Mouse (Mus musculus) layer of hippocampus, postnatal 14 days (tissue): ENCODE data around the gene Krtap5-4. TPM values are rescaled to one million over a fixed set of nuclear protein-coding genes. Genes with fewer than 3 reads are reported as not detected.
"Not testable (repeated sequence)": the region's sequence is repeated elsewhere in the genome, so short reads cannot be mapped to it uniquely, and the experiment has no call there.

Experiments
- DNase-seq, 2 experiments: peaks; one replicate each; pipeline ENCODE4 v3.0.0; 2021 to 2022; ENCODE audit warnings: low spot score in 2 of 2, mixed read lengths in 1 of 2
- long read RNA-seq, 2 experiments: library from polyadenylated mRNA; stranded (forward); transcript quantifications; one replicate each; pipeline ENCODE4 v2.0.0; 2021
- total RNA-seq, 2 experiments: library from RNA; stranded (reverse); gene quantifications; 2 replicates each; pipeline ENCODE4 v1.2.3; 2021

The Krtap5-4 gene
- total RNA-seq = not detected
- long read RNA-seq, experiment 1 = 0 reads
- long read RNA-seq, experiment 2 = 0 reads

- no peak for DNase-seq
Observed at GRCm38 (mm10) chr7:142303249-142303648, at the start of gene Krtap5-4. TSS of gene Krtap5-4 (plus strand) at chr7:142303549.

DNA sequence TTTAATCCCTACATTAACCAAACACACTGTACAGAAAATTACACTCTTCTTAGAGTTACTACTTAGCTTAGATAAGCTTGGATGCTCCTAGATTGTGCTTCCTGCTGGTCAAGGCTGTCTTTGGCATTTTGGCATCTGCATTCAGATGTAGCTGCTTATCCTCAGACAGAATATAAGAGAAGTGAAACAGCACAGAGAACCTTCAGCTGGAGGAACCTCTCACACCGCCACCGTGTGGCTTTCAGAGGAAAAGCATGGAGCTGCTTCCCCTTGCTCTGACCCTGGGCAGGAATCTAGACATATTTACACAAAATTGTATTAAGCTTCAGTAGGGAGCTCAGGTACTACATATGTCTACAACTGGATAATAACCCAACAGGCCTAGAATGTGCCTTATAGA is 47.8 kb upstream of the Krtap5-4 start:
- DNase-seq = peak; percentile 21

DNA sequence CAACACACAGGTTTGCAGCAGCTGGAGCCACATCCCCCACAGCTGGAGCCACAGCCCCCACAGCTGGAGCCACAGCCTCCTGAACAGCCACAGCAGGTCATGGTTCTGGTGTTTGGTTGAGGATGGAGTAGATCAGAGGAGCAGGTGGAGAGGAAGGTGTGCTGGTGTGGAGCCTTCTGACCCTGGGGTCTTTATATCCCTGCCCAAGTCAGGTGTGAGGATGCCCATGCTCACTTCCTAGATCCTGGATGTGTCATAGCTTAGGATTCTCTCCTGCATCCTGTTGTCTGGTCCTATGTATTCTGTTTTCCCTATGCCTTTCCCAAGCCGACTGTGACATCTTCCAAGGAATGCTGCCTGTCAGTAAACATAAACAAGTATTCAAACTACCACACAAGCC is 45.1 kb upstream of the Krtap5-4 start, which contains the start of gene Gm2431:
Gene Gm2431 (minus strand): TSS at position 101 of the 400 bp plus-strand sequence.
- DNase-seq = not testable (repeated sequence)

DNA sequence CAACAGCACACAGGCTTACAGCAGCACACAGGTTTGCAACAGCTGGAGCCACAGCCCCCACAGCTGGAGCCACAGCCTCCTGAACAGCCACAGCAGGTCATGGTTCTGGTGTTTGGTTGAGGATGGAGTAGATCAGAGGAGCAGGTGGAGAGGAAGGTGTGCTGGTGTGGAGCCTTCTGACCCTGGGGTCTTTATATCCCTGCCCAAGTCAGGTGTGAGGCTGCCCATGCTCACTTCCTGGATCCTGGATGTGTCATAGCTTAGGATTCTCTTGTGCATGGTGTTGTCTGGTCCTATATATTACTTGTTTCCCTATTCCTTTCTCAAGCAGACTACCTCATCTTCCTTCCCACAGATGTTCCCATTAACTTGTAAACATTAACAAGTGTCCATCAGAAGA is 29.1 kb upstream of the Krtap5-4 start, which contains the start of gene Gm4559:
Gene Gm4559 (minus strand): TSS at position 101 of the 400 bp plus-strand sequence.
- DNase-seq = not testable (repeated sequence)

- peak; percentile 58 to 67 for DNase-seq
Observed at GRCm38 (mm10) chr7:142278183-142278582, 25.2 kb upstream of the Krtap5-4 start.

GRCm38 (mm10) chr7:142279291-142279690 is 24.1 kb upstream of the Krtap5-4 start:
- not testable (repeated sequence) for DNase-seq

- DNase-seq = not testable (repeated sequence)
Observed at GRCm38 (mm10) chr7:142282847-142283246, 20.5 kb upstream of the Krtap5-4 start.

- DNase-seq = peak; percentile 36 to 48
Observed at GRCm38 (mm10) chr7:142284023-142284591, 19.2 kb upstream of the Krtap5-4 start.

- peak; percentile 87 to 93 for DNase-seq
Observed at GRCm38 (mm10) chr7:142284615-142285080, 18.7 kb upstream of the Krtap5-4 start.

- DNase-seq = peak; percentile 23 to 32
Observed at GRCm38 (mm10) chr7:142285130-142285835, 18.1 kb upstream of the Krtap5-4 start.

- DNase-seq = not testable (repeated sequence)
Observed at GRCm38 (mm10) chr7:142285910-142286612, 17.3 kb upstream of the Krtap5-4 start.

GRCm38 (mm10) chr7:142293851-142294250 is 9.5 kb upstream of the Krtap5-4 start:
- not testable (repeated sequence) for DNase-seq

- no peak for DNase-seq
Observed at GRCm38 (mm10) chr7:142295418-142295817, 7.9 kb upstream of the Krtap5-4 start.

- not testable (repeated sequence) for DNase-seq
Observed at GRCm38 (mm10) chr7:142296108-142296507, 7.2 kb upstream of the Krtap5-4 start.

DNA sequence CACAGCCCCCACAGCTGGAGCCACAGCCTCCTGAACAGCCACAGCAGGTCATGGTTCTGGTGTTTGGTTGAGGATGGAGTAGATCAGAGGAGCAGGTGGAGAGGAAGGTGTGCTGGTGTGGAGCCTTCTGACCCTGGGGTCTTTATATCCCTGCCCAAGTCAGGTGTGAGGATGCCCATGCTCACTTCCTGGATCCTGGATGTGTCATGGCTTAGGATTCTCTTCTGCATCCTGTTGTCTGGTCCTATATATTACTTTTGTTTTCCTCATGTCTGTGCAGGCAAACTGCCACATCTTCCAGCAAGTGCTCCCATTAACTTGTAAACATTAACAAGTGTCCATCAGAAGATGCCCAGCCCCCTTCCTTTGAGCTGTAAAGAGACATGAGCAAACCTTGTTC is 6.3 kb upstream of the Krtap5-4 start, which contains the start of gene Krtap5-1:
Gene Krtap5-1 (minus strand): TSS at position 101 of the 400 bp plus-strand sequence.
- not testable (repeated sequence) for DNase-seq

DNA sequence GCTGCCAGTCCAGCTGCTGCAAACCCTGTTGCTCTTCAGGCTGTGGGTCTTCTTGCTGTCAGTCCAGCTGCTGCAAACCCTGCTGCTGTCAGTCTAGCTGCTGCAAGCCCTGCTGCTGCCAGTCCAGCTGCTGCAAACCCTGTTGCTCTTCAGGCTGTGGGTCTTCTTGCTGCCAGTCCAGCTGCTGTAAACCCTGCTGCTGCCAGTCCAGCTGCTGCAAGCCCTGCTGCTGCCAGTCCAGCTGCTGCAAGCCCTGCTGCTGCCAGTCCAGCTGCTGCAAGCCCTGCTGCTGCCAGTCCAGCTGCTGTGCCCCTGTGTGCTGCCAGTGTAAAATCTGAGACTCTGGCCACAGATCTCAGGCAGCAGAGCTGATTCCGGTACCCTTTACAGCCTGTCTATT is 580 bp downstream of the Krtap5-4 start:
- not testable (repeated sequence) for DNase-seq

DNA sequence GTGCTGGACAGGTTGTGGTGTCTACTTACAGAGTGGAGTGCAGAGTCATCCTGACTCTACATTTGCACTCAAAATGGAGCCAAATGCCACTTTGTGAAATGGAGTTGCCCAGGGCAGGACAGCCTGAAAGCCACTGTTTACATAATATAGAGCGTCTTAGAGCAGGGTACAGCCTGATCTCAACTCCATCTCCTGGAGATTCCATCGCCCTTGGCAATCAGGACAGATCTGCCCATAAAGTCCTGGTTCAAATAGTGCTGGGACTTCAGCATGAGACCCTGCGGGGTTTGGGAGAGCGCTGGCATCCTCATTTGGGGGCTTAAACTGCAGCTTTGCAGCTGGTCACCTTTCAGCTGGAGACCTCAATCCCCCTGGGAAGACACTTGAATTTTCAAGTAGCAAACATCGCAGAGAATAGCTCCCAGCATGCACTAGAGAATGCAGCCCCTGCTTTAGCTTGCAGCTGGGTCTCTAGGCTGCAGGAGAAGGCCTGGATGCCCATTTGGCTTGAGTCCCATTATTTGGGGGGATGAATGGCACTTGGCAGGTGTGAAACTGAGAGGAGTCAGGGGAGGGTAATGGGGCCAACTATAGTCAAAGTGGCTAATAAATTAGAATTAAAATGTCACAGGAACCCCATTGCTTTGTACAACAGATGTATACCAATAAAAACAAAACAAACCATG is 11.4 kb downstream of the Krtap5-4 start:
- no peak for DNase-seq

GRCm38 (mm10) chr7:142316558-142316957 is 13.2 kb downstream of the Krtap5-4 start:
- peak; percentile 54 to 60 for DNase-seq

DNA sequence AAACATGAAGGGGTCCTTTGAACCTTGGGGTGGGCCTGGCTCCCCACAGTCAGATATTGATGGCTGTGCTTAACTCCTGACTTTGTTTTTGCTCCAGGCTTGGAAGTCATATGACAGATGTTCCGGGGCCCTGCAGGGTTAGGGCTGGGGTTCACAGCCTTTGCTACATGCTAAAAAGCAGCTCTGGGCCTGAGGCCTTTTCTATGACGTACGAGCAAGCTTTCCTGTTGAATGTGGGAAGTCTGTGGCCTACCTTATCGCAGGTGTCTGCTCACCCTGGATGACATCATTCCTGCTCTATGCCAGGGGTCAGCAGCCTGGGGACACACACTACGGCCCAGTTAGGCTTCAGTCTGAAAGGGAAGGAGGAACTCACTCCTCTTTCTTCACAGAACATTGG is 13.9 kb downstream of the Krtap5-4 start:
- DNase-seq = no peak

- no peak for DNase-seq
Observed at GRCm38 (mm10) chr7:142319124-142319523, 15.8 kb downstream of the Krtap5-4 start.

- DNase-seq = no peak
Observed at GRCm38 (mm10) chr7:142320906-142321305, 17.6 kb downstream of the Krtap5-4 start.
